Mouse (Mus musculus) lung, postnatal 25 days (tissue): ENCODE measurements at regions not wholly inside any gene's neighbourhood (a gene's known extent, or its start where the extent isn't known, plus 50 kb on each side); places are given as distances from the start of the nearest gene placed in this dataset.
"Not testable (repeated sequence)": the region's sequence is repeated elsewhere in the genome, so short reads cannot be mapped to it uniquely, and the experiment has no call there.

Experiments
- DNase-seq: peaks from one replicate; pipeline ENCODE4 v3.0.0; 2022; ENCODE audit warnings: low spot score

GRCm38 (mm10) chr17:16926200-16926599 is 137.7 kb upstream of the Zfp960 start:
- no peak for DNase-seq

DNA sequence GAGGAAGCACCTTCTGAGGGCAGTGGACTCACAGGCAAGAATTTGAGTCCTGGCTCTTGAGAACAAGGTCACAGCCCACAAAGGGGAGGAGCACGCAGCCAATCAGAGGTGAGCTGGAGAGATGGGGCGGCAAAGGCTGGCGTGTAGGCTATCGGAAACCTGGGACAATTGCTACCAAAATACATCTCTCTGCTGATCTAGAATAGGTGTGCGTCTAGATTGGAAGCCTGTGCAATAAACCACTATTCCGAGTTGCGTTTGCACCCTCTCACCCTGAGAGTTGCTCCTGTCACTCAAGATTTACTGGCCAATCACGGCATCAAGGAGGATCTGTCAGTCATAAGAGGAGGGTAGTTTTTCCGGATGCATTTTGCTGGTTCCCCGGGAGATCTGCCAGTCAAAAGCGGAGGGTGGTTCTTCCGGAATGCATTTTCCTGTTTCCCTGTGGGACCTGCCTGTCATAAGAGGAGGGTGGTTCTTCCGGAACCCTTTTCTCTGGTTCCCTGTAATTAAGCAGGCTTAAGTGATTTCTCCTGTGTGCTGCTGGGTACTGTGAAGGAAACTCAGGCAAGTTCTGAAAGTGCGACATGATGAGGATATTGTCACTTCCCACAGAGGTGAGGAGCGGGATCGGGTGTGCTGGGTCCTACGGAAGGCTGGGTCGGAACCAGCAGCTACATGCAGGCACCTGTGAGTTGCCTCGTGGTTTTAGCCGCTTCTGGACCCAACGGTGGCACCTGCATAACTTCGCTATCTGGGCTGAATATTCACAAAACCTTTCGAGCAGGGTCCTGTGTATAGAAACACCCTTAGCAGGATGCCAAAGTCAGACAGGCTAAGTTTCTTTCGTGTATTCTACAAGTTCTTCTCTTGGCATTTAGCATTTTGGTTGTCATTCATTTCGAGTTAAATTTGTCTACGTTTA is 112.6 kb upstream of the Zfp960 start:
- DNase-seq = peak; percentile 95

DNA sequence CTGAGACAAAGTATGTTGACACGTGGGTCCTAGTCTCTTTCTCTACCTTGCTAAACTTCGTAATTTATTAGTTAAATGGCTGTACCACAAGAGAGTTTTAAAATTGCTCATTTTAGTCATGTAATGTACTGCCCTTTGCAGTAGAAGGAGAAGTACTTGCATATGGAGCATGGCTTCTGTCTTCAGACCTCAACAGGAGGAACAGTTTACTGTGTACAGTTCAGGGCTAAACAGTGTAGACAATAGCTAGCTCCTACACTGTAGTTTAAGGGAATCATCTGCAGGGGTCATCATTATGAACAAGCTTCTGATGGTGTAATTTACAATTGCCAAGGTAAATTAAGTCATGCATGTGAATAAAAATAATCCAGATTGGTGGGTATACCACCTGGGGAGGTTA is 111.8 kb upstream of the Zfp960 start:
- DNase-seq = not testable (repeated sequence)

DNA sequence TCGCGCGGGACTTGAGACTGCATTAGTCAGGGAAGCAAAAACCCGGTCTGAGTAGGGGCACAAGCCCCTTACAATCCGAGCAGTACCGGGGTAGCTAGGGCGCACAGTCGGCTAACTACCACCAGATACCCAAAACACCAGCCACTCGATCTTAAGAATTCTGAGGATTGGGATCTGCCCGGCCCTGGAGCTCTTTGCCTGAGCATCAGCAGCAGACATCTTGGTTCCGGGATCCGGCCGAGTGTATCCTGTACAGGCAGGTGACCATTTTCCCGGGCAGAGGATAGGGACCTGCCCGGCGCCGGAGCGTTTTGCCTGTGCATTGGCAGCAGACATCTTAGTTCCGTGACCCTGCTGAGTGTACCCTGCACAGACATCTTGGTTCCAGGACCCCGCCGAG is 66.7 kb upstream of the Zfp960 start:
- DNase-seq = not testable (repeated sequence)

DNA sequence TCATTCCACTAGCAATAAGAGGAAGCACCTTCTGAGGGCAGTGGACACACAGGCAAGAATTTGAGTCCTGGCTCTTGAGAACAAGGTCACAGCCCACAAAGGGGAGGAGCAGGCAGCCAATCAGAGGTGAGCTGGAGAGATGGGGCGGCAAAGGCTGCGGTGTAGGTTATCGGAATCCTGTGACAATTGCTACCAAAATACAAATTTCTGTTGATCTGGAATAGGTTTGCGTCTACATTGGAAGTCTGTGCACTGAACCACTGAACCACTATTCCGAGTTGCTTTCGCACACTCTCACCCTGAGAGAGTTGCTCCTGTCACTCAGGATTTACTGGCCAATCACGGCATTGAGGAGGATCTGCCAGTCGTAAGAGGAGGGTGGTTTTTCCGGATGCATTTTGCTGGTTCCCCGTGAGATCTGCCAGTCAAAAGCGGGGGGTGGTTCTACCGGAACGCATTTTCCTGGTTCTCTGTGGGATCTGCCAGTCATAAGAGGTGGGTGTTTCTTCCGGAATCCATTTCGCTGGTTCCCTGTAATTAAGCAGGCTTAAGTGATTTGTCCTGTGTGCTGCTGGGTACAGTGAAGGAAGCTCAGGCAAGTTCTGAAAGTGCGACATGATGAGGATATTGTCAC is 59.2 kb upstream of the Zfp960 start:
- DNase-seq = peak; percentile 95

- DNase-seq = not testable (repeated sequence)
These were observed 58.6 kb upstream of the Zfp960 start for GRCm38 (mm10) chr17:17005267-17005666.
